Mouse (Mus musculus): ENCODE measurements at regions not wholly inside any gene's neighbourhood (a gene's known extent, or its start where the extent isn't known, plus 50 kb on each side); places are given as distances from the start of the nearest gene placed in this dataset.
A peak's percentile ranks its signal among the peaks of the same experiment; 100 is the strongest.
"Not testable (repeated sequence)": the region's sequence is repeated elsewhere in the genome, so short reads cannot be mapped to it uniquely, and the experiment has no call there.

- Histone ChIP-seq H3K27ac (ENCODE audit: insufficient read depth, low read length) (peak overlapping the region; percentile 86), H3K4me3 (ENCODE audit: insufficient read depth, low read length) (no peak overlapping the region), H3K4me1 (ENCODE audit: control insufficient read depth, insufficient read depth, low read length) (peaks cover 15% of the 10 kb centered on the region)
- TF ChIP-seq CTCF (IDR thresholded peaks at IDR 0.05; ENCODE audit: borderline replicate concordance, insufficient read depth, low read length) = peak; percentile 17; the same call in 1 of the 2 replicates
- TF ChIP-seq POLR2A (IDR thresholded peaks at IDR 0.05; ENCODE audit: low read depth, low read length) = no peak
Measured at GRCm38 (mm10) chr5:74792301-74792700, 89.6 kb upstream of the Lnx1 start.

- H3K27ac ChIP-seq (ENCODE audit: insufficient read depth, low read length); H3K4me3 ChIP-seq (ENCODE audit: insufficient read depth, low read length): not testable (repeated sequence)
- H3K4me1 ChIP-seq (ENCODE audit: control insufficient read depth, insufficient read depth, low read length) = peaks cover 15% of the 10 kb centered on the region
Measured at GRCm38 (mm10) chr5:74790501-74790900, 87.8 kb upstream of the Lnx1 start.

GRCm38 (mm10) chr5:74783906-74784305 lies 81.2 kb upstream of the Lnx1 start:
- TF ChIP-seq CTCF (IDR thresholded peaks at IDR 0.05; ENCODE audit: borderline replicate concordance, insufficient read depth, low read length) (no peak), POLR2A (IDR thresholded peaks at IDR 0.05; ENCODE audit: low read depth, low read length) (no peak)
- peak overlapping the region; percentile 7; the same call in 1 of the 2 replicates for H3K27ac ChIP-seq (ENCODE audit: insufficient read depth, low read length)
- H3K4me1 ChIP-seq (ENCODE audit: control insufficient read depth, insufficient read depth, low read length) = no peaks in the 10 kb centered on the region
- no peak overlapping the region for H3K4me3 ChIP-seq (ENCODE audit: insufficient read depth, low read length)

- H3K27ac ChIP-seq (ENCODE audit: insufficient read depth, low read length) = peak overlapping the region; percentile 91
- H3K4me3 ChIP-seq (ENCODE audit: insufficient read depth, low read length) = no peak overlapping the region
- peaks cover 25% of the 10 kb centered on the region for H3K4me1 ChIP-seq (ENCODE audit: control insufficient read depth, insufficient read depth, low read length)
- no peak for TF ChIP-seq CTCF (IDR thresholded peaks at IDR 0.05; ENCODE audit: borderline replicate concordance, insufficient read depth, low read length)
- TF ChIP-seq POLR2A (IDR thresholded peaks at IDR 0.05; ENCODE audit: low read depth, low read length) = no peak
Measured at GRCm38 (mm10) chr5:74778076-74778465, 75.4 kb upstream of the Lnx1 start.

- peaks cover 25% of the 10 kb centered on the region for H3K4me1 ChIP-seq (ENCODE audit: control insufficient read depth, insufficient read depth, low read length)
- peak overlapping the region; percentile 91 for H3K27ac ChIP-seq (ENCODE audit: insufficient read depth, low read length)
- no peak overlapping the region for H3K4me3 ChIP-seq (ENCODE audit: insufficient read depth, low read length)
- TF ChIP-seq CTCF (IDR thresholded peaks at IDR 0.05; ENCODE audit: borderline replicate concordance, insufficient read depth, low read length) (no peak), POLR2A (IDR thresholded peaks at IDR 0.05; ENCODE audit: low read depth, low read length) (no peak)
Measured at GRCm38 (mm10) chr5:74777381-74778075, 74.8 kb upstream of the Lnx1 start.

GRCm38 (mm10) chr5:74776081-74776480 lies 73.4 kb upstream of the Lnx1 start:
- TF ChIP-seq CTCF (IDR thresholded peaks at IDR 0.05; ENCODE audit: borderline replicate concordance, insufficient read depth, low read length) = no peak
- no peak for TF ChIP-seq POLR2A (IDR thresholded peaks at IDR 0.05; ENCODE audit: low read depth, low read length)
- H3K4me3 ChIP-seq (ENCODE audit: insufficient read depth, low read length) = no peak overlapping the region
- H3K4me1 ChIP-seq (ENCODE audit: control insufficient read depth, insufficient read depth, low read length) = peaks cover 25% of the 10 kb centered on the region
- H3K27ac ChIP-seq (ENCODE audit: insufficient read depth, low read length) = peak overlapping the region; percentile 91

- Histone ChIP-seq H3K4me3 (ENCODE audit: insufficient read depth, low read length) (no peak overlapping the region), H3K27ac (ENCODE audit: insufficient read depth, low read length) (peak overlapping the region; percentile 96), H3K4me1 (ENCODE audit: control insufficient read depth, insufficient read depth, low read length) (peaks cover 25% of the 10 kb centered on the region)
- TF ChIP-seq POLR2A (IDR thresholded peaks at IDR 0.05; ENCODE audit: low read depth, low read length) (no peak), CTCF (IDR thresholded peaks at IDR 0.05; ENCODE audit: borderline replicate concordance, insufficient read depth, low read length) (no peak)
Measured at GRCm38 (mm10) chr5:74775596-74775995, 72.9 kb upstream of the Lnx1 start.

GRCm38 (mm10) chr5:74773558-74774429 lies 71.1 kb upstream of the Lnx1 start:
- peak overlapping the region; percentile 96; the same call in 1 of the 2 replicates for H3K27ac ChIP-seq (ENCODE audit: insufficient read depth, low read length)
- H3K4me1 ChIP-seq (ENCODE audit: control insufficient read depth, insufficient read depth, low read length) = peaks cover 25% of the 10 kb centered on the region
- TF ChIP-seq CTCF (IDR thresholded peaks at IDR 0.05; ENCODE audit: borderline replicate concordance, insufficient read depth, low read length) = no peak
- no peak for TF ChIP-seq POLR2A (IDR thresholded peaks at IDR 0.05; ENCODE audit: low read depth, low read length)
- H3K4me3 ChIP-seq (ENCODE audit: insufficient read depth, low read length) = no peak overlapping the region

GRCm38 (mm10) chr5:74771121-74771520 lies 68.4 kb upstream of the Lnx1 start:
- Histone ChIP-seq H3K4me3 (ENCODE audit: insufficient read depth, low read length) (no peak overlapping the region), H3K4me1 (ENCODE audit: control insufficient read depth, insufficient read depth, low read length) (peaks cover 11% of the 10 kb centered on the region), H3K27ac (ENCODE audit: insufficient read depth, low read length) (peak overlapping the region; percentile 96)
- no peak for TF ChIP-seq CTCF (IDR thresholded peaks at IDR 0.05; ENCODE audit: borderline replicate concordance, insufficient read depth, low read length)
- TF ChIP-seq POLR2A (IDR thresholded peaks at IDR 0.05; ENCODE audit: low read depth, low read length) = no peak

GRCm38 (mm10) chr5:74769023-74769422 lies 66.3 kb upstream of the Lnx1 start:
- TF ChIP-seq POLR2A (IDR thresholded peaks at IDR 0.05; ENCODE audit: low read depth, low read length) = no peak
- no peak for TF ChIP-seq CTCF (IDR thresholded peaks at IDR 0.05; ENCODE audit: borderline replicate concordance, insufficient read depth, low read length)
- H3K27ac ChIP-seq (ENCODE audit: insufficient read depth, low read length) = no peak overlapping the region
- H3K4me1 ChIP-seq (ENCODE audit: control insufficient read depth, insufficient read depth, low read length) = peaks cover 8% of the 10 kb centered on the region
- no peak overlapping the region for H3K4me3 ChIP-seq (ENCODE audit: insufficient read depth, low read length)

All from embryonic fibroblast, embryonic 13.5 days (primary cell).